19 mouse cellular contexts compared by ENCODE assay signal in genomic region chr9:120550778-120551177, GRCm38 (mm10). TPM values are rescaled to one million over a fixed set of nuclear protein-coding genes. Genes with fewer than 3 reads are reported as not detected.
DNase-seq lines count a peak whose midpoint lies in the region; ATAC-seq lines count a peak whose summit lies in the region.
"Had no signal": no experiment of that assay in that cellular context is flagged by ENCODE, and none has a peak within 500 bp of the region (broad histone marks: within the 10 kb centered on the region; RNA-seq: fewer than 3 reads in every experiment).

No protein-coding gene starts in this region.

- H3K27me3 ChIP-seq in lung, embryonic 15.5 days, result no peaks in the 10 kb centered on the region
- no peaks in the 10 kb centered on the region for H3K27me3 ChIP-seq in intestine, embryonic 14.5 days (replicated peaks; ENCODE audit: control insufficient read depth, insufficient read depth, low read length)
- H3K27me3 ChIP-seq in limb, embryonic 10.5 days (ENCODE audit: low read depth, poor library complexity, severe bottlenecking), result peaks cover 10% of the 10 kb centered on the region; the same call in 1 of the 2 replicates
- H3K27me3 ChIP-seq: hindbrain, embryonic 15.5 days had no signal

- no peak overlapping the region for H3K9ac ChIP-seq in lung, embryonic 15.5 days
- H3K9ac ChIP-seq in intestine, embryonic 14.5 days (ENCODE audit: low read length), result no peak overlapping the region
- H3K9ac ChIP-seq: embryonic facial prominence, embryonic 12.5 days; forebrain, embryonic 12.5 days; heart, embryonic 13.5 days; hindbrain, embryonic 15.5 days had no signal

- ATAC-seq in lung, embryonic 15.5 days (ENCODE audit: borderline replicate concordance, extremely low read depth, low FRiP score, low TSS enrichment), result no peak
- ATAC-seq in intestine, embryonic 14.5 days (replicated peaks; ENCODE audit: low FRiP score, low TSS enrichment, low read depth), result peak; percentile 46; the same call in 1 of the 2 replicates
- ATAC-seq: forebrain, embryonic 16.5 days had no signal

- no peak overlapping the region for H3K4me3 ChIP-seq in lung, embryonic 15.5 days
- H3K4me3 ChIP-seq in intestine, embryonic 14.5 days (ENCODE audit: low read depth, low read length), result no peak overlapping the region
- H3K4me3 ChIP-seq in limb, embryonic 10.5 days, result no peak overlapping the region
- H3K4me3 ChIP-seq: embryonic facial prominence, embryonic 12.5 days; forebrain, embryonic 12.5 days; heart, adult 2 months; heart, embryonic 13.5 days; hindbrain, embryonic 15.5 days had no signal

- DNase-seq in lung, postnatal 14 days, result no peak
- peak; percentile 75 for DNase-seq in fat pad, adult 2 months (ENCODE audit: extremely low read depth, low read depth, low spot score)
- no peak for DNase-seq in intestine, embryonic 14.5 days (ENCODE audit: low spot score)
- DNase-seq in limb, embryonic 10.5 days (ENCODE audit: low spot score), result no peak
- DNase-seq in embryo, embryonic 9.5 days (ENCODE audit: extremely low spot score), result no peak
- DNase-seq: adrenal gland, adult 8-10 months; adrenal gland, postnatal 36 days; cerebellum, adult 2 months; cerebellum, postnatal 10 days; gastrocnemius, postnatal 10 days; heart, adult 2 months; heart, postnatal 36 days had no signal

- peak overlapping the region; percentile 27; the same call in 1 of the 2 replicates for H3K27ac ChIP-seq in lung, embryonic 15.5 days
- no peak overlapping the region for H3K27ac ChIP-seq in intestine, embryonic 14.5 days (ENCODE audit: low read depth)
- H3K27ac ChIP-seq in limb, embryonic 10.5 days, result no peak overlapping the region
- H3K27ac ChIP-seq: embryonic facial prominence, embryonic 12.5 days; forebrain, embryonic 12.5 days; heart, adult 2 months; heart, embryonic 13.5 days; hindbrain, embryonic 15.5 days had no signal

- WGBS in lung, embryonic 15.5 days, result 61% methylated on average over 9 of the region's 9 CpGs
- 75% methylated on average over 9 of the region's 9 CpGs for WGBS in intestine, embryonic 14.5 days
- WGBS in limb, embryonic 10.5 days, result 98% methylated on average over 9 of the region's 9 CpGs

- no peaks in the 10 kb centered on the region for H3K9me3 ChIP-seq in lung, embryonic 15.5 days
- H3K9me3 ChIP-seq in intestine, embryonic 14.5 days (ENCODE audit: control insufficient read depth, low read length), result no peaks in the 10 kb centered on the region
- no peaks in the 10 kb centered on the region for H3K9me3 ChIP-seq in limb, embryonic 10.5 days (replicated peaks)
- H3K9me3 ChIP-seq: embryonic facial prominence, embryonic 12.5 days; forebrain, embryonic 12.5 days; heart, embryonic 13.5 days; hindbrain, embryonic 15.5 days had no signal

- no peak overlapping the region for H3K4me2 ChIP-seq in lung, embryonic 15.5 days
- H3K4me2 ChIP-seq in intestine, embryonic 14.5 days (ENCODE audit: low read length), result no peak overlapping the region
- H3K4me2 ChIP-seq: embryonic facial prominence, embryonic 12.5 days; forebrain, embryonic 12.5 days; heart, embryonic 13.5 days; hindbrain, embryonic 15.5 days had no signal

- H3K36me3 ChIP-seq in lung, embryonic 15.5 days, result no peaks in the 10 kb centered on the region
- H3K36me3 ChIP-seq in intestine, embryonic 14.5 days (ENCODE audit: control insufficient read depth, insufficient read depth, low read length), result no peaks in the 10 kb centered on the region
- H3K36me3 ChIP-seq in limb, embryonic 10.5 days, result no peaks in the 10 kb centered on the region
- H3K36me3 ChIP-seq: embryonic facial prominence, embryonic 12.5 days; forebrain, embryonic 12.5 days; heart, embryonic 13.5 days; hindbrain, embryonic 15.5 days had no signal

- H3K4me1 ChIP-seq in lung, embryonic 15.5 days, result peaks cover 17% of the 10 kb centered on the region
- peaks cover 5% of the 10 kb centered on the region; the same call in 1 of the 2 replicates for H3K4me1 ChIP-seq in intestine, embryonic 14.5 days (replicated peaks; ENCODE audit: control insufficient read depth, insufficient read depth, low read length)
- peaks cover 15% of the 10 kb centered on the region for H3K4me1 ChIP-seq in limb, embryonic 10.5 days
- H3K4me1 ChIP-seq: forebrain, embryonic 12.5 days; heart, embryonic 13.5 days had no signal

RNA-seq across cellular contexts. Expression of gene Entpd3, which starts 11.2 kb away (rescaled TPM):
- 10.3 and 10.6 TPM in 2 replicates for polyA plus RNA-seq in lung, embryonic 15.5 days (2015; fragmentation: Nextera tagmentation; extraction: Ambion mirVana)
- polyA plus RNA-seq in intestine, embryonic 14.5 days (2014; fragmentation: Nextera tagmentation; extraction: Ambion mirVana), result 3.3 and 4.0 TPM in 2 replicates
- 0.26 and 0.33 TPM in 2 replicates for polyA plus RNA-seq in limb, embryonic 10.5 days (2016; fragmentation: Nextera tagmentation; extraction: Ambion mirVana)
- polyA plus RNA-seq: heart, postnatal 0 days had no signal

RNA-seq across cellular contexts. Expression of gene Rpl14, which starts 20.5 kb away (rescaled TPM):
- polyA plus RNA-seq in lung, embryonic 15.5 days (2015; fragmentation: Nextera tagmentation; extraction: Ambion mirVana), result 695 and 737 TPM in 2 replicates
- 1,190 and 1,204 TPM in 2 replicates for polyA plus RNA-seq in intestine, embryonic 14.5 days (2014; fragmentation: Nextera tagmentation; extraction: Ambion mirVana)
- polyA plus RNA-seq in limb, embryonic 10.5 days (2016; fragmentation: Nextera tagmentation; extraction: Ambion mirVana), result 757 and 864 TPM in 2 replicates

RNA-seq across cellular contexts. Expression of gene Eif1b, which starts 58.7 kb away (rescaled TPM):
- 166 and 172 TPM in 2 replicates for polyA plus RNA-seq in lung, embryonic 15.5 days (2015; fragmentation: Nextera tagmentation; extraction: Ambion mirVana)
- 159 and 173 TPM in 2 replicates for polyA plus RNA-seq in intestine, embryonic 14.5 days (2014; fragmentation: Nextera tagmentation; extraction: Ambion mirVana)
- 198 and 199 TPM in 2 replicates for polyA plus RNA-seq in limb, embryonic 10.5 days (2016; fragmentation: Nextera tagmentation; extraction: Ambion mirVana)
